Mouse (Mus musculus) thymus, adult 2 months (tissue): ENCODE data around the gene Ugt1a8.
"Not testable (repeated sequence)": the region's sequence is repeated elsewhere in the genome, so short reads cannot be mapped to it uniquely, and the experiment has no call there.

Source experiments
- CTCF ChIP-seq: fragments of 200-500 bp; IDR thresholded peaks from 2 replicates; pipeline ENCODE4 v1.5.1; 2012; ENCODE audit warnings: mild to moderate bottlenecking, control low read depth, low read length, moderate library complexity, borderline replicate concordance; ENCODE audit not compliant: control insufficient read depth, poor library complexity, insufficient read depth; ENCODE audit errors: extremely low read depth
- POLR2A ChIP-seq: fragments of 200-500 bp; IDR thresholded peaks from 2 replicates; pipeline ENCODE4 v1.6.1; 2012; ENCODE audit warnings: mild to moderate bottlenecking, low read length, control low read depth, moderate library complexity; ENCODE audit not compliant: control insufficient read depth, poor library complexity, insufficient read depth; ENCODE audit errors: extremely low read depth

DNA sequence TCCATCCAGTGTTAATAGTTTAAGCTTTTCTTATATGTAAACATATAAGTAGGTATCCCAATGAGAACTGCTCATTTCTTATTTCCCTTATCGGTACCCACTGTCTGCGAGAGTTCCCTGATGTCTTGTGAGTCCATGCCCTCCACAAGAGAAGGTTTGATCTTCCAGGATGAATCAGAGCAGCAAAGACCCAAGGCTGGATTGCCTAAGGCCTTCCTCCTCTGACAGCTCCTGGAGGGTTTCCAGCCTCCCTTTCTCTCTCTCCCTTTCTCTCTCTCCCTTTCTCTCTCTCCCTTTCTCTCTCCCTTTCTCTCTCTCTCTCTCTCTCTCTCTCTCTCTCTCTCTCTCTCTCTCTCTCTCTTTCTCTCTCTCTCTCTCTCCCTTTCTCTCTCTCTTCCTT lies 41.5 kb downstream of the Ugt1a8 start:
- TF ChIP-seq CTCF, POLR2A: not testable (repeated sequence)
